In genomic region chr9:114425576-114425975, GRCm38 (mm10) we compare ENCODE assay signal across 22 mouse cellular contexts.
"Had no signal": no experiment of that assay in that cellular context is flagged by ENCODE, and none has a peak within 500 bp of the region (broad histone marks: within the 10 kb centered on the region; RNA-seq: fewer than 3 reads in every experiment).

No protein-coding gene starts in this region.

- H3K27me3 ChIP-seq: heart, embryonic 13.5 days; heart, embryonic 15.5 days; hindbrain, embryonic 13.5 days; hindbrain, embryonic 15.5 days; kidney, embryonic 15.5 days; limb, embryonic 13.5 days; limb, embryonic 15.5 days; liver, embryonic 12.5 days had no signal

- H3K9me3 ChIP-seq: heart, embryonic 15.5 days; hindbrain, embryonic 13.5 days; hindbrain, embryonic 15.5 days; kidney, embryonic 15.5 days had no signal

- H3K4me1 ChIP-seq: heart, embryonic 15.5 days; hindbrain, embryonic 13.5 days; hindbrain, embryonic 15.5 days; kidney, embryonic 15.5 days; limb, embryonic 13.5 days; limb, embryonic 15.5 days had no signal

- H3K27ac ChIP-seq: heart, adult 2 months; heart, embryonic 13.5 days; heart, embryonic 15.5 days; hindbrain, embryonic 13.5 days; hindbrain, embryonic 15.5 days; hindbrain, postnatal 0 days; kidney, embryonic 15.5 days; kidney, postnatal 0 days; limb, embryonic 13.5 days; limb, embryonic 15.5 days; liver, embryonic 12.5 days had no signal

- DNase-seq: gastrocnemius, postnatal 14 days; gastrocnemius, postnatal 36 days; heart, adult 11 months; heart, adult 2 months; heart, postnatal 14 days; heart, postnatal 36 days; kidney, adult 11 months; kidney, adult 2 months; kidney, adult 9 months; layer of hippocampus, postnatal 36 days; left cerebral cortex, postnatal 4 days had no signal

- H3K4me2 ChIP-seq: heart, embryonic 11.5 days; heart, embryonic 13.5 days; heart, embryonic 15.5 days; hindbrain, embryonic 13.5 days; hindbrain, embryonic 15.5 days; kidney, embryonic 15.5 days; limb, embryonic 13.5 days; limb, embryonic 15.5 days; liver, embryonic 12.5 days had no signal

- H3K4me3 ChIP-seq: heart, adult 2 months; heart, embryonic 13.5 days; heart, embryonic 15.5 days; hindbrain, embryonic 13.5 days; hindbrain, embryonic 15.5 days; kidney, embryonic 15.5 days; limb, embryonic 13.5 days; limb, embryonic 15.5 days; liver, embryonic 12.5 days had no signal

- ATAC-seq: hindbrain, postnatal 0 days; liver, embryonic 12.5 days had no signal

- H3K9ac ChIP-seq: heart, embryonic 13.5 days; heart, embryonic 15.5 days; hindbrain, embryonic 13.5 days; hindbrain, embryonic 15.5 days; kidney, embryonic 15.5 days; limb, embryonic 13.5 days; limb, embryonic 15.5 days; liver, embryonic 12.5 days had no signal
